Mouse (Mus musculus) spleen, adult 2 months (tissue): ENCODE measurements around the gene Ube2v1. TPM values are rescaled to one million over a fixed set of nuclear protein-coding genes. Genes with fewer than 3 reads are reported as not detected.
A peak's percentile ranks its signal among the peaks of the same experiment; 100 is the strongest.

Source experiments
- DNase-seq, 2 experiments: peaks; one replicate each; pipeline versions ENCODE4 v3.0.0 to v3.0.0-alpha.2; 2012 to 2021; ENCODE audit warnings: low spot score in 2 of 2, low read depth in 1 of 2
- H3K27ac ChIP-seq: fragments of 200-500 bp; 2 replicates; pipeline ENCODE4 v1.5.1; 2012; ENCODE audit warnings: low read length, inconsistent platforms; ENCODE audit not compliant: insufficient read depth
- H3K27me3 ChIP-seq: fragments of 200-500 bp; 2 replicates; pipeline ENCODE4 v1.6.1; 2012; ENCODE audit warnings: mild to moderate bottlenecking, moderate library complexity, low read length, inconsistent platforms; ENCODE audit not compliant: control insufficient read depth, insufficient read depth
- H3K36me3 ChIP-seq: fragments of 200-500 bp; 2 replicates; pipeline ENCODE4 v1.6.1; 2012; ENCODE audit warnings: mild to moderate bottlenecking, low read length, inconsistent platforms; ENCODE audit not compliant: control insufficient read depth, insufficient read depth
- H3K4me1 ChIP-seq: fragments of 200-500 bp; 2 replicates; pipeline ENCODE4 v1.6.1; 2011; ENCODE audit warnings: inconsistent platforms; ENCODE audit not compliant: control insufficient read depth, insufficient read depth, insufficient read length
- H3K4me3 ChIP-seq: fragments of 200-500 bp; 2 replicates; pipeline ENCODE4 v1.5.1; 2011; ENCODE audit warnings: mild to moderate bottlenecking, inconsistent platforms; ENCODE audit not compliant: insufficient read depth, insufficient read length; ENCODE audit errors: extremely low read depth
- CTCF ChIP-seq: fragments of 200-500 bp; IDR thresholded peaks from 2 replicates; pipeline ENCODE4 v1.5.1; 2011; ENCODE audit warnings: mild to moderate bottlenecking, inconsistent platforms; ENCODE audit not compliant: insufficient read depth, insufficient read length, insufficient replicate concordance; ENCODE audit errors: extremely low read depth
- POLR2A ChIP-seq: fragments of 200-500 bp; IDR thresholded peaks from 2 replicates; pipeline ENCODE4 v1.6.1; 2011; ENCODE audit warnings: low read depth, low read length, inconsistent platforms
- WGBS: fragments of 180-500 bp; shearing (Covaris S2); methylation state at CpG from one replicate; pipeline ENCODE4 v1.1.7; 2018; 5-methylcytosine and 5-hydroxymethylcytosine counted together
- polyA plus RNA-seq: library from polyadenylated mRNA; depleted of rRNA; stranded (reverse); fragments of >200 nt; gene quantifications from 2 replicates; pipeline ENCODE4 v1.2.3, GENCODE M21; 2012

The Ube2v1 gene
- polyA plus RNA-seq, 1 experiment: 85.2 TPM

DNA sequence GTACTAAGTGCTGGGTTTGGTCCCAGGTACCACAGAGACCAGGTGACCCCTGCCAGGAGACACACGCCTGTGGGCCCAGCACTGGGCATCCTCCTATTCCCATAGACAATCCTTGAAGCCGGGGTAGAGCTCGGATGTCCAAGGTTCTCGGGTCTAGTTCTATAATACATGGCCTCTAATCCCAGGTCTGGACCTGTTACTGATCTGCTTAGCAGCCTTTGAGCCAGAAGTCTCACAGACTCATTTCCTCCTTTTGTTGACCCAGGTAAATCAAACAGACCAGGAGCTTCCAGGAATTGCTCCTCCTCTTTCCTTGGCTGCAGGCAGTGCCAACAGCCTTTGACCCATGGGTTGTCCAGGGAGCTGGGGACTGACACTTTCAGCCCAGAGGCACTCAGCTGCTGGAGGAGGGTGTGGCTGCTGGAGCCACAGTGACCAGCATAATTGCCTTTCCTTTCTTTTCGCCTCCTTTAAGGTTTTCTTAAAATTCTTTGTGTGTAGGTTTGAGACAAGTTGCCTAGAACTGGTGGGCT, 39.3 kb upstream of the Ube2v1 start:
- DNase-seq: no peak
- peaks cover 5% of the 10 kb centered on the region; the same call in 1 of the 2 replicates for H3K4me1 ChIP-seq
- no peak overlapping the region for H3K4me3 ChIP-seq
- no peak overlapping the region for H3K27ac ChIP-seq
- no peak for TF ChIP-seq CTCF
- TF ChIP-seq POLR2A: no peak
- H3K36me3 ChIP-seq: no peaks in the 10 kb centered on the region
- H3K27me3 ChIP-seq: no peaks in the 10 kb centered on the region
- WGBS: 82% methylated on average over 5 of the region's 5 CpGs

DNA sequence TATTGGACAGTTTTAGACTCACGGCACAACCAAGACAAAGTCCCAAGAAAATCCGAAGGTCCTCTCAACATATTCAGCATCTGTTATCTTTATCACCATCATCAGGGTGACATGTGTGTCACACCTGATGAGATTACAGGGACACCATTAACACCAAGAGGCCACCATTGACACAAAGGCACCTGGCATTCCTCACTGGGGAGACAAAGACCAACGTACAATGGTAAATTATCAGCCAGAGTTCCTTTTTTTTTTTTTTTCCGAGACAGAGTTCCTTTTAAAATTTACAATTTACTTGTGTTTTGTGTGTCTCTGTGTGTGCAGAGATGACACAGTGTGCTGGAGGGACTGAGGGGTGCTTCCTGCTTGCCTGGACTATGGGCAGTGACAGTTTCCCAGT, 37.5 kb upstream of the Ube2v1 start:
- Histone ChIP-seq H3K27ac (no peak overlapping the region), H3K4me3 (no peak overlapping the region), H3K36me3 (no peaks in the 10 kb centered on the region), H3K27me3 (no peaks in the 10 kb centered on the region), H3K4me1 (peaks cover 5% of the 10 kb centered on the region; the same call in 1 of the 2 replicates)
- WGBS: 85% methylated on average over 4 of the region's 4 CpGs
- TF ChIP-seq CTCF: no peak
- no peak for TF ChIP-seq POLR2A
- no peak for DNase-seq

DNA sequence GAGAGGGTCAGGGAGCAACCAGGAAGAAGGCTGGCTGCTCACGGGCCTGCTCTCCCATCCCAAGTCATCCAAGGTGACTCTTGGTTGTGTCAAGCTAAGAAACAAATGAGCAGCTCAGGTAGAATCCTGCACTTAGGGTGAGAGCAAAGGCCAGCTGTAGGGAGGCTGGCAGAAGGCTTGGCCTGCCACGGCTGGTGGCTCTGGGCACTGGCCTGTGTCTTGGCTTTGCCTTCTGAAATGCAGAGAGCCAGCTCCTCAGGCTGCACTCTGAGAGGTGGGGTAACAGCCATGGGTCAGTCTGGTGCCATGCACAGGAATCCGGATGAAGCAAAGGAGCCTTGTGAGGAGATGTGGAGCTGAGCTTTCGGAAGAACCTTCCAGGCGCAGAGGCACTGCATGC, 36.5 kb upstream of the Ube2v1 start:
- no peaks in the 10 kb centered on the region for H3K27me3 ChIP-seq
- H3K4me3 ChIP-seq: no peak overlapping the region
- H3K4me1 ChIP-seq: peaks cover 5% of the 10 kb centered on the region; the same call in 1 of the 2 replicates
- 82% methylated on average over 5 of the region's 5 CpGs for WGBS
- TF ChIP-seq CTCF (no peak), POLR2A (no peak)
- no peak for DNase-seq
- no peak overlapping the region for H3K27ac ChIP-seq
- no peaks in the 10 kb centered on the region for H3K36me3 ChIP-seq

DNA sequence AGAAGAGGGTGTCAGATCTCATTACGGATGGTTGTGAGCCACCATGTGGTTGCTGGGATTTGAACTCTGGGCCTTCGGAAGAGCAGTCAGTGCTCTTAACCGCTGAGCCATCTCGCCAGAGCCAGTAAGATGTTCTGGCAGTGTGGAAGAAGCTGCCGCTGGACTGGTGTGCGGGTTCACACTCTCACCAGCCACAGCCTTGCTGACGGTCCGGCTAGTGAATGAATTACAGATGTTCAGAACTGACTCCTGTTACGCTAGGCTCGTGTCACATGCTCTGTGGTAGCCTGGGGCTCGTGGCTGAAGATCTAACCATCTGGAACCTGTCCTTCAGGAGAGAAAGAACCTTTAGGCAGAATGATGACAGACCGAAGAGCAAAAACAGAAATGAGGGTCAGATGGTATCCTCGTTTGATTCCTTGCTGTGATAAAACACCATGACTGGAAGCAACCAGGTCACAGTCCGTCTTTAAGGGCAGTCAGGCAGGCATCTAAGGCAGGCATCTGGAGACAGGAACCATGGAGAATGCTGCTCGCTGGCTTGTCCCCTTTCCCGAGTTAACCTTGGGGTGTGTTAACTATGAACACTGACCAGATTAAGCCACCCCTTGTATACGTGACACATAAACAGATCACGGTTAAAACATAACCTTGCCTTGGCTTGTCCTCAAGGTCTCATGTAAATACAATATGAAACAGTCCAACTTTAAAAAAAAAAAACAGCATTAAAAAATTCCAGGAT, 34.2 kb upstream of the Ube2v1 start:
- Histone ChIP-seq H3K27ac (no peak overlapping the region), H3K36me3 (no peaks in the 10 kb centered on the region), H3K4me3 (no peak overlapping the region), H3K27me3 (no peaks in the 10 kb centered on the region), H3K4me1 (no peaks in the 10 kb centered on the region; the same call in 1 of the 2 replicates)
- no peak for TF ChIP-seq CTCF
- TF ChIP-seq POLR2A: no peak
- WGBS: 89% methylated on average over 18 of the region's 18 CpGs
- no peak for DNase-seq

DNA sequence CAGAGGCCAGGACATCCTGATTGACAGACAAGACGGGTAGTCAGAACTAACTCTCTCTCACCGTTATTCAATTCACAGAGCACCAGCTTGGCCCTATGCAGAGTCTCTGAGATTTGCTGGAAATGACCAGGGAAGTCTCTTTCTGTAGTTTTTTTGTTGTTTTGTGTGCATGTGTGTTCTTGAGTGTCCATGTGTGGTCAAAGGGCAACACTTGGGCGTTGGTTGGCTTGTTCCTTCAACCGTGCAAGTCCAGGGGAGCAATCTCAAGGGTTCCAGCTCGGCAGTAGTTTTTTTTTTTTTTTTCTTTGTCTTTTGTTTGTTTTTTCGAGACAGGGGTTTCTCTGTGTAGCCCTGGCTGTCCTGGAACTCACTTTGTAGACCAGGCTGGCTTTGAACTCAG, 30.8 kb upstream of the Ube2v1 start:
- H3K4me3 ChIP-seq: no peak overlapping the region

DNA sequence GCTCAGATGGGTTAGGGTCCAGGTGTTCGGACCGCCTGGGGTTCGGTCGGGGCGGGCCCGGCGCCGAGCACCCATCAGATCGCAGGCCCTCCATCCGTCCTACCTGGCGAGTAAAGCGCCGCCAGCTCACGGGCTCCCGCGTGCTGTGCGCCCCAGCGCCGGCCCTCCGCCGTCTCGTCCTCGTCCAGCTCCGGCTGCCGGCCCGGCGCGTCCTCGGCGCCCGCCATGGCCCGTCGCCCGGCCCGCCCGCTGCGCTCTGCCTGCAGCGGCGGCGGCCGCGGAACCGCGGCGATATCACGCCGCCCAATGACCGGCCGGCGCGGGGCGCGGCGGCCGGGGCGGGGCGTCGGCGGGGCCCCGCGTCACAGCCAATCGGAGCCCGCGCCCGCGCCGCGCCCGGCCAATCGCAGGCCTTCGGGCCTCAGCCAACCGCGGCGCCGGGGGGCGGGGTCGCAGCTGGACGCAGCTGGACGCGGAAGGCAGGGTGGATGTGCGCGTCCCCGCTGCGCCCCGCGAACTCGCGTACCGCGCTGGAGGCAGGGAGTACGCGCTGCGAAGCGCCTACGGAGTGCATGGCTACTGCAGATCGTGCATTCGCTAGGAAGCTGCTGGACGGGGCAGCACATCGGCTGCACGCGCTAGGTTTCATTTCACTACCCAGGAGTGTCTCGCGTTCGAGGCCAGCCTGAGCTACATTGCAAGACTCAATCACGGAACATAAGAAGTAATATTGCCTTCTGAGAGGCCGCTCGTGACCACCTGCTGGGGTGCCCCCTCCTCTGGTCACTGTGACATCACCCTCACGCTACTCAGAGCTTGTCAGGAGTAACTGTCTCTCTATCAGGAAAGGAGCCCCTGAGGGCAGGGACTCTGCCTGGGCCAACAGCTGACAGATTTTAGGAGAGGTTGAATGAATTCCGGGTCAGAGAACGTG, 29.6 kb upstream of the Ube2v1 start, which contains the start of gene Gm20431:
Gm20431 (minus strand) TSS at position 227 of the 934 bp plus-strand sequence.
- TF ChIP-seq CTCF (no peak), POLR2A (peak; percentile 80; the same call in 1 of the 2 replicates)
- Histone ChIP-seq H3K27me3 (no peaks in the 10 kb centered on the region), H3K36me3 (no peaks in the 10 kb centered on the region), H3K4me3 (peak within 1 kb of the TSS; percentile 82), H3K27ac (peak within 1 kb of the TSS; percentile 64), H3K4me1 (peaks cover 38% of the 10 kb centered on the region; the same call in 1 of the 2 replicates)
- peak; percentile 79 to 94 for DNase-seq
- WGBS: 2% methylated on average over 109 of the region's 110 CpGs

More for the DNA sequence above, 30.8 kb upstream of the Ube2v1 start:
- no peak overlapping the region for H3K27ac ChIP-seq
- no peak for DNase-seq
- no peaks in the 10 kb centered on the region for H3K36me3 ChIP-seq
- peaks cover 28% of the 10 kb centered on the region; the same call in 1 of the 2 replicates for H3K4me1 ChIP-seq
- TF ChIP-seq CTCF: no peak
- no peak for TF ChIP-seq POLR2A
- H3K27me3 ChIP-seq: no peaks in the 10 kb centered on the region
- 69% methylated on average over 6 of the region's 6 CpGs for WGBS

DNA sequence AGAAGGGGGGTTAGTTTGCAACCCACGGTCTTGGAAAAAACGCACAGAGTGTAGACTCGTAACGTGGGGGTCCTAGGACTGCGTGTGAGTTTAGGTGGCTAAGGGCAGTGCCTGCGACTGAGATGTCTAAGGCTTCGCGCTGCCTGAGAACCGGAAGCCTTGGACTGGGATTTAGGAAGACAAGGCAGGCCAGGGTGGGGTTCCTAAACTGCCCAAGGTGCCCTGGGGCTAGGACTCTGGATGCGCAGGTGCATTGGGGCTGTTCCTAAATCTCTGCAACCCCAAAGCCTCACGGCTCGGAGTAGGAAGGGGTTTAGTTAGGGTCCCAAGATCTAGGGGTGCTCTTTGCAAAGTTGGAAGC, 28.7 kb upstream of the Ube2v1 start:
- no peaks in the 10 kb centered on the region for H3K27me3 ChIP-seq
- WGBS: 5% methylated on average over 12 of the region's 12 CpGs
- H3K36me3 ChIP-seq: no peaks in the 10 kb centered on the region
- no peak for DNase-seq
- TF ChIP-seq CTCF (no peak), POLR2A (no peak)
- H3K27ac ChIP-seq: peak overlapping the region; percentile 64; the same call in 1 of the 2 replicates
- H3K4me3 ChIP-seq: peak overlapping the region; percentile 82
- H3K4me1 ChIP-seq: peaks cover 42% of the 10 kb centered on the region; the same call in 1 of the 2 replicates
